Mouse (Mus musculus) urinary bladder, postnatal 25 days (tissue): Measurements from ENCODE around the gene Crisp4.

Source experiments
- DNase-seq: peaks from one replicate; pipeline ENCODE4 v3.0.0; 2022; ENCODE audit warnings: low spot score

Gene Crisp4

GRCm38 (mm10) chr1:18145802-18146201, at the start of gene Crisp4:
Crisp4 (minus strand) TSS chr1:18145902.
- DNase-seq, result no peak

- DNase-seq, result no peak
These were observed 46.0 kb upstream of the Crisp4 start for GRCm38 (mm10) chr1:18191719-18192118.

DNA sequence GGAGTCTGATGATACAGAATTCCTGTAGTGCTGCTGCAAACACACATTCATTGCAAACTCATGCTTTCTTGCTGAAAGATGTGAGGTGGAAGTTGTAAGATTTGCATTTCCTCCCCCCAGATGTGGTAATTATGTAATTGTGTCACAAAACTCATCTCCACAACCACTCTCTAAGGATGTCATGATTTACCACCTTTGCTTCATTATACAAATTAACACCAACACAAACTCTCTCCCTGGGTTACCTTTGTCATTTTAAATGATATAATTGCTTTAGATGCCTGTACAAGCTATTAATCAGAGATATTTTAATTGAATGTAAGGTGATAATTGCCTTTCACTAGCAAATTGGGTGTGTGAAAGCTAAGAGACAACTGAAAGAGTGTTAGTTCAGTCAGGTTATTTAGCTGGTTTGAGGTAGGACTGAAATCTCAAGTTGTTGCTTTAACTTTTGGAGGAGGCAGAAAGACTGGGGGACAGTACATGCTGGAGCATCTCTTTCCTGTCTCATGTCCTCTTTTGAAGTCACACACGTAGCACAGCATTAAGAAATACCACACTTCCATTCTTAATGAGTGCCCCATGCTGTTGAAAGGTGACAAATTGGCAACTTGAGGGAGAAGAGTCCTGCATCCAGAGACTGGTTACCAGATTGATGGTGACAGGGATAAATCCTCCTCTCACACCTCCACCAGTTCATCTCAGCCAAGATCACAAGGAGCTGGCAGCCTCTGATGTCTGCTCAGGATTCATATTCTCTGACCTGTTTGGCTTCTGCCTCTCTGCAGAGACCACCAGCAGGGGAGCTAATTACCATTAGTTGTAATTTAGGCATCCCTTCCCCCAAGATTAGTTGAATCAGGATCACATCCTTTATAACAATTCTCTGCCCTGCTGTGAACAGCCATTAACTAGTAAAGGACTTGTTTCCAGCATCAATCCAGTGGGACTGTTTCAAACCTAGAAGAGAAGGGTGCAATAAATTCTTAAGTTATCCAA, 45.3 kb upstream of the Crisp4 start:
- DNase-seq, result no peak

- DNase-seq, result no peak
These were observed 35.5 kb upstream of the Crisp4 start for GRCm38 (mm10) chr1:18181167-18181566.

DNA sequence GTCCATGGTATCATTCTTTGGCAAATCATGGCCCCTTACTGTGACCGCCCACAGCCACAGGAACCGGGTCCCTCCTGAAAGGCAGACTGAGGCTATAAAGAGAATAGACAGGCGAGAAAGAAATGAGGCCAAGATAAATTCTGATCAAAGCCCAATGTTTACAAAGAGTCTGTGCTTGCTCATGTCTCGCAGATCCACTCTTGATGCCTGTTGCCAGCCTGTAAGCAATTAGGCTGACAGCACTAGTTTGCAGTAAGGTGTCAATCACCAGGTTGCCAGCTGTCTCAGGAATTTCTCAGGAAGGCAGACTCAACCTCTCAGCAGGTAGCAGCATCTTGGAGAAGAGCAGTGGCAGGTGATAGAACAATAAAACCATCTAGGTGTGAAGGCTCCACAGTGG, 24.9 kb upstream of the Crisp4 start:
- DNase-seq, result no peak

- DNase-seq, result no peak
These were observed 22.6 kb upstream of the Crisp4 start for GRCm38 (mm10) chr1:18168261-18168660.

DNA sequence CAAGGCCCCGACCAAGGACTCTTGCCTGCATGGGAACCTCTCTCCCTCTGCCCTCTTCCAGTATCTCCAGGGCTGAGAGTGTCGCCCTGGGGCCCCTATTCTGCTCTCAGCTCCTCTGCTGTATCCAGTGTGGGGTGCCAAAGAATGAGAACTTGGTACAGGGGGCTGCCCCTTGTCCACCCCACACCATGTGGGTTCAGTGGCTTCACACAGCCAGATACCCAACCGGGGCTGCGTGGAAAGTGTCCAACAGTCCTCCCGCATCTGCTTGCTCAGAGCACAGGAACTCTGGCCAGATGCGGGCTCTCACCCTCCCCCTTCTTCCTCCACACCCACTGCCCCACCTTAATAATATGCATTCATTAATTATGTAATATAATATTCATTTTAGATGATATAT, 13.4 kb upstream of the Crisp4 start:
- no peak for DNase-seq

DNA sequence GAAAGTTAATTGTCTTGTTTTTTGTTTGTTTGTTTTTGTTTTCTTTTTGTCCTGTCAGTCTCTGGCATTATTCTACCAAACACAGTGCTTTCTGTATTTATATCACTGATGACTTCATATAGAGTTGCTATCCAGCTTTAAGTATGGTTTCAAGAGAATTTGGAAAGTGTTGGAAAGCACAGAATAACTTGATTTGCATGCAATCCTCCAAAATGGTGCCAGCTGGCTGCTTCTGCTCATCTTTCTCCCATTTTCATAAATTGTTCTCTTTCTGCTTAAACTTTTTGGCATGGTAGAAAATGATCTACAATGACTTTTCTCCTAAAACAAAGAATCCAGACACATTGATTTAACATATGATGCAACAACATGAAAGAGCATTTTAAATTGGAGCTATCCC, 2.5 kb upstream of the Crisp4 start:
- no peak for DNase-seq

GRCm38 (mm10) chr1:18131691-18132090, 14.0 kb downstream of the Crisp4 start:
- DNase-seq, result no peak

- DNase-seq, result no peak
These were observed 15.7 kb downstream of the Crisp4 start for GRCm38 (mm10) chr1:18129983-18130382.

DNA sequence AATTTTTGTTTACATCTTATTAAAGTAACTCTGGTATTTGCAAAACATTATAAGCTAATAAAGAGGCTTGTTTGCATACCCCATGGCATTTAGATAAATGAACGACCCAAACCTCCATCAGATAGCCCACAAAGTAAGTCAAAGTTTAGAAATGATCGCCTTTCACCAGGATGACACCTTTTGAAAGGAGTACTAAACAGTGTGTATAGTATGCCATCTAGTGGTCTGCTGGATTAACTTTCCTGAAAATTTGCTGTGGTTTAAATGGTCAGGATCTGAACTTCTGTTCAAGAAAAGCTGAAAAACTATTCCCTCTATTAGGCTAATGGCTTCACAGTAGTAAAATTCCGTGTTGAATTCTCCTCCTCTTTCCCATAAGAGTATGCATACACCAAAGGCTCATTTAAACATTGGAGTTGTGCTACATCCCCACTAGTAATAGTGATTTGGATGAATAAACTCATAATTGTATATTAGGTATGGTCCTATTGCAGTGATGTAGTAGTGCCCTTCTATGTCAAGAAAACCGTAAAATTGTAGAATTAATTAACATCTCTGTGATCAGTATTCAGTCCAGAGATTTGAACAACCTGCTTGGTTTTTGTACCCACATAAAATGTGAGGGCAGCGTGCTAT, 38.9 kb downstream of the Crisp4 start:
- DNase-seq, result no peak

- DNase-seq, result no peak
These were observed 39.7 kb downstream of the Crisp4 start for GRCm38 (mm10) chr1:18105866-18106529.

DNA sequence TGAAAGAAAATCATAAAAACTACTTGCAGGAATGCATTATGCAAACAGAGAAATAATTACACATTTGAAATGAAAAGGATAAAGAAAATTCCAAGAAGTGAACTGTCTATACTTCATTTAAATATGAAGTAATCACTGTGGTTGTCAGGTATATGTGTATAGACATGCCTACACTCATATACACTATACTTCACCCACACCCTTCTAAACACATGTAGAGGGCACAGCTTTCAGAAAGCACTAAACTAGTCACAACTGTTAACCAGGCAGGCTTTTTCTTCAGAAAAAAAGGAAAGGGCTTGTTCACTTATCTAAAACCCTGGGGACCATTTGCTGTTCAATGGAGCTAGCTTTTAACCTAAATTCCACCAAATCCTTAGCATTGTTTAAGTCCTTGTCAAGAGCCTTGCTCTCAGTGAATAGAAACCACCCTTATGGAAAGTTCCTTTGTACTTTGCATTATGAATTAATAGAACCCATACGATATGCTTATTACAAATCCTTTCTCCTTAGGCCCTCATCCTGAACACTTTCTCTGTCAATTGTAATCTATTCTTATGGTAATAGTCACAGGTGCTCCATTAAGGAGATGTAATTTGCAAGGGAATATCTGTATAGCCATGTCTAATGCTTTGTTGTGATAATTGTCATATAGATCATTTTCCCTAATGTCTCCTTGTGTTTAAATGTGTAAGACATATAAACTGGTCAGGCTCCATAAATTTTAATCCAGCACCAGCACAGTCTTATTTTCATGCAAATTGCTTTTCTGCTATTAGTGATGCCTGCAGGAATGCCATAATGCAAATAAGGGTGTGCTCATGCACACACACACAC, 40.5 kb downstream of the Crisp4 start:
- DNase-seq, result no peak
